Mouse (Mus musculus) kidney, postnatal 10 days (tissue): ENCODE results near the gene Erv3.

Experiments used
- DNase-seq: peaks from one replicate; pipeline ENCODE4 v3.0.0; 2021; ENCODE audit warnings: mixed read lengths

Gene Erv3

GRCm38 (mm10) chr2:131859721-131860120 is at the start of gene Erv3:
Erv3 (minus strand) TSS chr2:131859747.
- no peak for DNase-seq

DNA sequence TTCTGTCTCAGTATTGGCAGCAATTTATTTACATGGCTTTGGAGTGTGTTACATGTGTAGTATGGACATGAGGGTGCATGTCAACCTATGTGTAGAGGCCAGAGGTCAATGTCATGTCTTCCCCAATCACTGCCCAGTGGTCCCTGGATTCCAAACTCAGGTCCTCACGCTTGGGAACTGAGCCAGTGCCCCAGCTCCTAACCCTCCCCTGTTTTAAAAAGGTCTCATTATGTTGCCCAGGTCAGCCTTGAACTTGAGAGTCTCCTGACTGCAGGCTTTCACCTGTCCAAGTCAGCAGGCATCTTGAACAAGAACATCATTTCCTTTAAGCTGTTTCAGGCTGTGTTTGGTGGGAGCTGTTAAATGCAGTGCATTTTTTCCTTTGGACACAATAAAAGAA is 49.4 kb upstream of the Erv3 start:
- no peak for DNase-seq

GRCm38 (mm10) chr2:131908351-131908861 is 48.9 kb upstream of the Erv3 start:
- DNase-seq = peak; percentile 18

DNA sequence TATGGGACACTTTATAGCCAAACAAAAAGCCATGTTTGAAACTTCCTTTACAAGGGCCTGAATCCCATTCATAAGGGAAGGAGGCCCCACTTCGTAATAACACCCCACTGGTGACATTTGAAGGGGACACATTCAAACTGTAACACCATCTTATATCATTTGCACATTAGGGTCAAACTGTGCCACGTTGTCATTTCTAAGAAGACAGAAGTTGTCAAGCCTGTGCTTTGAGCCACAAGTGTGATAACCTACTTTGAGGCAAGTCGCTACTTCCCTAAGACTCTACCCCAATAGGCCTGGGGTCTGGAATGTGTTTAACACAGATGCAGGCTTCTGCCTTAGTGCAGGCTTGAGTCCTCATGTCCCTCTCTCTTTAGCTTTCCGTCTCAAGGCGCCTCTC is 47.8 kb upstream of the Erv3 start:
- DNase-seq = no peak

DNA sequence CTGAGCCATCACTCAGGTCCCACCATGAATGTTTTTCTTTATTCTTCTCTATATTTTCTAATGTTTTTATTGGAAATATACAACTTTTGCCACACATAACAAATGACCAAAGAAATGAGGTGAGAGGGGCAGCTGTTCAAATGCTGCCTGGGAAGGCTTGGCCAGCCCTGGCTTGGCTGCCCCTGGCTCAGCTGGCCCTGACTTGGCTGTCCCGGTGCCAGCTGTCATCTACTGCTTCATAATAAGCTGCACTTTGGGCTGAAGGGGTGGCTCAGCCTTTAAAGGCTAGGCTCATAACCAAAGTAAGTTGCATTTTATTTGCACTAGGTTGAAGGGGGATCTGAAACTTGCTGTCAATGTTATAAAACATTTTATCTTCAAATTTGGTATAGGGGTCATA is 47.3 kb upstream of the Erv3 start:
- DNase-seq = peak; percentile 19

DNA sequence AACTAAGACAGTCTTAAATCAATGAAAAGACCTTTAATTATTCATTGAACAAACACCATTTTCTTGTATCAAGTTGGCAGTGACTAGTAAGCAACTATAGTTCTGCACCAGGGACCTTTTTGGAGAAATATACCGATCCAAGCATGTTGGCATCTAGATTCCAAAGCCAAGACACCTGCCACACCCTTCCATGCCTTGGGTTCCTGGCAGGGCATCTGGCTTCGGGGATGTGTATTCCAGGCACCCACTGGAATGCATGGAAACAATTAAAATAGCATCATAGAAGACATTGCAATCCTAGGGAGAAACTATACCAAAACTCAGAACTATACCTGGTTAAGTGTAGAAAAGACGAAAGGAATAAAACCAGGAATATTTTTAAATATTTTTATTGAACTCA is 46.7 kb upstream of the Erv3 start:
- no peak for DNase-seq

DNA sequence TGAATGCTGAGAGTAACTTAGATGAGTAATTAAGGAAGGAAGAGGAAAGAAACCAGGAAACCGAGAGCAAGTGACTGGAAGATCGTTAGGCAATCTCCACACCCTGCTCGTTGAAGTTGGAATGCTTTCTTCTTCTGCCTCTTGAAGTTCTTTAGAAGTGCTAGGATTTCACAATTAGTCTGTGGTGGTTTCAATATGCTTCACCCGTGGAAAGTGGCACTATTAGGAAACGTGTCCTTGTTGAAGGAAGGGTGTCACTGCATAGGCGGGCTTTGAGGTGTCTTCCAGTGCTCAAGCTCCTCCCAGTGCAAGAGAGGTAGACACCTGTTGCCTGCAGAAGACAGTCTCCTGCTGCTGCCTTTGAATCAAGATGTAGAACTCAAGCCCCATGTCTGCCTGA is 46.2 kb upstream of the Erv3 start:
- DNase-seq = no peak

- no peak for DNase-seq
These were observed 45.5 kb upstream of the Erv3 start for GRCm38 (mm10) chr2:131905025-131905424.

DNA sequence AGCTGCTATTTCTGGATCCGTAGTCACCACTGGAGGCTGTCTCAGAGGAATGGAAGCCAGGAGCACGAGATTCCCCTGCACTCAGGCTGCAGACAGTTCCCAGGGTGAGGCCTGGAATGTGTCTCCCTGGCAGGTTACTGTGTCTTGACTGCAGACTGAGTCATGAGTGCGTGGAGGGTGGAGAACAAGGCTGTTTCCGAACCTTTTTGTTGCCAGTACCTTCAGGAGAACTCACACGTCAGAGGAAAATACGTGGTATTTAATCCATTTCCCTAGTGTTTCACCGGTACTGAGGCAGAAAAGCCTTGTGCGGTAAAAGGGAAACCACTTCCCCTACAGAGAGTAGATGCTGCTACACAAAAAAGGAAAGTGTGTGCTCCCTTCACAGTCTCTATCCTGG is 43.3 kb upstream of the Erv3 start:
- peak; percentile 17 for DNase-seq

DNA sequence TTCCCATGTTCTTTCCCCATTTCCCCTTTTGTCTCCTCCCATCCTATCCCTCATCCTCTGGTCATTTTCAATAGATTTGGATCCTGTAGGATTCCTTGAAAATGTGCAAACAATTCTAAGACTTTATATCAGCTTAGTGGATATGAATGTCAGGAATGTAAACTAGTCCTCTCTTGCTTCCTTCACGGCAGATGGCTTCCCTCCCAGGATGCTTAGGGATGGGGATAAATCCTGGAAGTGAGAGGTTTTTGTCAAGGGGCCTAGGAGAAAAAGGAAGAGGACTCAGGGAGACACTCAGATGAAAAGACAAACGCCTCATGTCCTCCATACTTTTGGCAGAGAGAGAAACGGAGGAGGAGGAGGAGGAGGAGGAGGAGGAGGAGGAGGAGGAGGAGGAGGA is 42.9 kb upstream of the Erv3 start:
- no peak for DNase-seq

GRCm38 (mm10) chr2:131897336-131898109 is 38.0 kb upstream of the Erv3 start:
- no peak for DNase-seq

- no peak for DNase-seq
These were observed 36.5 kb upstream of the Erv3 start for GRCm38 (mm10) chr2:131896011-131896410.

DNA sequence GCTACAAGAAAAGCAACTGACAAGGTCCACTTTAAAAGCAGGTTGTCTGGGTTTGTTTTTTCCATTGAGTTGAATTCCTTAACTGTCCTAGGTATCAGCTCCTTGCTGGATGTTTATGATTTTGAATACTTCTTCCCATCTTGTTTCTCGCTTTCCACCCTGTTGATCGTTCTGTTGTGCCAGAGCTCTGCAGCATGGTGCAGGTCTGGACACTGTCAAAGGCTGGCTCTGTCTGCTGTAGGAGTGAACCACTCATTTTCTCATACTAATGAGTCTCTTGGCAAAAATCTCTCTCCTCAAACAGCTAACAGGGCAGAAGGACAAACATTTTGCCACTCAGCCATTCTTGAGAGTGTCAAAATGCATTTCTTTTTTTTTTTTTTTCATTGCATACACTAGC is 35.6 kb upstream of the Erv3 start:
- no peak for DNase-seq

DNA sequence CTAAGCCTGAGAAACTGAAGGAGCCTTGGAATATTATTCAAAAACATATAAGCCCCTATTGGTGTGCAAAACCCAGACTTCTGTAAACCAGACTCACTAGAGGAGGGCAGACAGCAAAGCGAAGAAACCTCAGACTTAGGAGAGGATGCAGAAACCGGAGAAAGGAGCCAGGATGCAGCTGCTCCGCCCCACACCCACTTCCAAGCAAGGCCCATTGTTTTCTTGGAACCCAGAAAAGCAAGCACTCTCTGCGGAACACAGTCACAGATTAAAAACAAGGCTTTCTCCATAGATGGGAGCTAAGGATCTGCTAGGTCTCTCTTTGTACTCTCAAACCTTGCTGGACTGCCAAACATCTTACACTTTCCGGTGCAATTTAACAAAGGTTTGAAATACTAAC is 33.0 kb upstream of the Erv3 start:
- peak; percentile 39 for DNase-seq

DNA sequence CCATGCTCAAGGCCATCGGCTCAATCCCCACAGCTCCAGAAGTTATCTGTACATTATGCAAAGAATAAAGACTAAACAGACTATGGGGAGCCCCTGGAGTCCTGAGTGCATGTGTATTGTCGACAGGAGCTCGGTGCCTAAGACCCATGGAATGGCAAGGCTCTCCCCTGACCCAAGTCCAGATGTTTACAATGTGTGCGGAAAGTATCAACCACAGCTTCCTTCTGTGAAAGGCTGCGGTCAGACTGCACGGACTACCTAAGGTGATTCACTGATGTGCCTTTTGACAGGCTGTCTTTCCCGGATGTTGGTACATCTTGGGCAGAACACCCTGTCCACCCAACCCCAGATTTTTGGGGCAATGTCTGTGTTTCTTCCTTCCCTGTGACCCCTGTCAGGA is 28.7 kb upstream of the Erv3 start:
- no peak for DNase-seq

DNA sequence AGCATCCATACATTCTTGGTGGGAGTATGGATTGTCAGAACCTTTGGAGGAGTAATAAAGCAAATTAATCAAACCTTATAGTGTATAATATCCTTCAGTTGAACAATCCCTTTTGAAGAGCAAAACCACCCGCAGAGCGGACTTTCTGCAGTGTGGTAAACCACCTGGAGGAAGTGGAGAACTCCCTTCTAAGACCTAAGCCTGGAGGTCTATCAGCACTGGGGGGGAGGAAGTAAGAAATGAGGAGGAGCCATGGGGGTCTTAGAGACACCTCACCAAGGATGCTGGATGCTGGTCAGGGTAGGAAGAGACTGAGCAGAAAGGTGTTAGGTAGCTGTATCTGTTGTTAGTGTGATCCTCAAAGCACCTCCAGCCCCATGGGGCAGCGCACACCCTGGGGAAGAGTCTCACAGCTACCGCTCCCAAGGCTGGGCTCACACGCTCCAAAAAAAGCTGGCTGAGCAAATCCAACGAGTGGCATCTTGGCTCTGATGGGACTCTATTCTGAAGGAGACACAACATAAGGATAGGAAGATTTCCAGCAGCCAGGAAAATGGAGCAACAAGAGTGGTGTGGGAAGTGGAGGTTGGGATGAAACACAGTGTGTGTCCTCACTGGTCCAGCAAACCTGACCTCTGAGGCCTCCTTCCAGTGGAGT is 27.1 kb upstream of the Erv3 start:
- no peak for DNase-seq

DNA sequence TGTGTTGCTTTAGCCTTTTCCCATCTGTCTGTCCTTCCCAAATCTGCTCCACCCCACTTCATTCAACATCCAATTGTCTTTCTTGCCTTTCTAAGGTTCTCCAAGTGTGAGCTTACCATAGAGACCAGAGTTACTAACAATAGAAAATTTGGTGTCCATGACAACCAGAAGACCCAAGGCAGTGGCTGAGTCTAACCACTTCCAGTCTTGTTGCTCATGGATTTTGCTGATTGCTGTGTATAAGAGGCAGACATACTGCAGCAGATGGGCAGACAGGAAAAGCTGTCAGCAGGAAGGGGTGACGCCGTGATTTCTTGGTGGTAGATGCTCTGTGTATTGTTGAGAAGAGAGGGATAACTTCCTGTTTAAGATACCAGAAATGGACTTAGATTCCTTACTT is 23.6 kb upstream of the Erv3 start:
- DNase-seq = no peak

- no peak for DNase-seq
These were observed 22.2 kb upstream of the Erv3 start for GRCm38 (mm10) chr2:131881766-131882165.

DNA sequence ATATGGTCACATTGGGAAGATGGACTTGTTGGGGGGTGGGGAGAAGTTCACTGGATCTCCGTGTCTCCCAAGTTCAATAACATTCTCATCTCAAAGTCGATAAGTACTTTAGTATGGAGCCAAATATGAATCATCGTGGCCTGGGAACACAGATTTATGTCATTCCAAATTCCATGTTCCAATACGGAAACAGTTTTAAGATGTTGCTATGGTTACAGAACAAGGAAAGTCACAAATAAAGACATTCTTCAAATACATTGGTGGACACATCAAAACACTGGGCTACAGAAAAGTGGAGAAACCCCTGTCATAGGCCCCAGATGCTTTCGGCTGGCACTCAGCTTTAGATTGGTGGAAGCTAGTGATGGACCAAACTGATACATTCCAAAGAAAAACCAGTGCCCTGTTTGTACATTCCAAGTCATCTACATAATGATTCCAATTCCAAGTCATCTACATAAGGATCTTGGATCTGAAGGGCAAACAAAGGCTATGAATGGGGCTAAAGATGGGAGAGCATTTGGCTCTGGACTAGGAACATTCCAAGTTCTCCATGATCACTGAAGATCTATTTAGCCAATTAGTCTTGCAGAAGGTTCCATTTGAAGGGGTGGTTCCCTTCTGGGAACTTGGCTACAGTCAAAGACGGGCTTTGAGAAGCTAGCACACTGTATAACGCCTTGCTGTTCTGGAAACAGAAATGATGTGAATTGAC is 17.2 kb upstream of the Erv3 start:
- no peak for DNase-seq

GRCm38 (mm10) chr2:131873376-131873775 is 13.8 kb upstream of the Erv3 start:
- no peak for DNase-seq

- no peak for DNase-seq
These were observed 9.4 kb upstream of the Erv3 start for GRCm38 (mm10) chr2:131868983-131869382.

DNA sequence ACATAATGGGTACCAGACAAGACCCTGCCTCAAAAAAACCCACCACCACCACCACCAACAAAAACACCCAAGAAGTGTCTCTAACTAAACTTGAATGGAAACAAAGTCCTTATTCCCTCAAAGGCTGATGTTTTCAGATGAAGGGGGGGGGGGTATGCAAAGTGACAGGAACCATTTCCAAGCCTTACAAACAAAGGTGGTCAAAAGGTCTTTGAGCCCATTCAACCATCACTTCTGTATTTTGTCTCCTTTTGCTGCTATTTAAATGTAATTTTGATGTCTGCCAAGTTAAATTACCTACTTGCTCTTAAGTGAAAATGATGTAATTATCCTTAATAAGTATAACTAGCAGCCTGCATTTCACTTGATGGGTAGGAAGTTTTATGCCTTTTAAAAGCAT is 7.1 kb upstream of the Erv3 start:
- no peak for DNase-seq

- DNase-seq = no peak
These were observed 4.8 kb upstream of the Erv3 start for GRCm38 (mm10) chr2:131864262-131864796.

GRCm38 (mm10) chr2:131863472-131863871 is 3.9 kb upstream of the Erv3 start:
- DNase-seq = no peak
